Mouse (Mus musculus) kidney, embryonic 16.5 days (tissue): ENCODE measurements at regions not wholly inside any gene's neighbourhood (a gene's known extent, or its start where the extent isn't known, plus 50 kb on each side); places are given as distances from the start of the nearest gene placed in this dataset.

Experiments
- ATAC-seq: fragments of 200-750 bp; cut with Nextera tagmentation; 2 replicates; pipeline ENCODE4 v1.8.0; 2017; ENCODE audit warnings: moderate TSS enrichment; ENCODE audit not compliant: low FRiP score, low TSS enrichment
- H3K27ac ChIP-seq: fragments of 300-500 bp; sonication (generic); 2 replicates; pipeline ENCODE4 v1.5.1; 2014; ENCODE audit warnings: low read length
- H3K27me3 ChIP-seq: fragments of 300-500 bp; sonication (generic); 2 replicates; pipeline ENCODE4 v1.6.1; 2014; ENCODE audit warnings: low read length, control low read depth, mixed read lengths; ENCODE audit not compliant: insufficient read depth
- H3K36me3 ChIP-seq: fragments of 300-500 bp; sonication (generic); 2 replicates; pipeline ENCODE4 v1.6.1; 2014; ENCODE audit warnings: low read length, control low read depth, mixed read lengths; ENCODE audit not compliant: insufficient read depth
- H3K4me1 ChIP-seq: fragments of 300-500 bp; sonication (generic); 2 replicates; pipeline ENCODE4 v1.6.1; 2014; ENCODE audit warnings: low read length, control low read depth, mixed read lengths; ENCODE audit not compliant: insufficient read depth
- H3K4me2 ChIP-seq: fragments of 300-500 bp; sonication (generic); replicated peaks from 2 replicates; pipeline ENCODE4 v1.6.1; 2014; ENCODE audit warnings: low read depth, low read length
- H3K4me3 ChIP-seq: fragments of 300-500 bp; sonication (generic); 2 replicates; pipeline ENCODE4 v1.5.1; 2014; ENCODE audit warnings: mild to moderate bottlenecking, low read length
- H3K9ac ChIP-seq: fragments of 300-500 bp; sonication (generic); replicated peaks from 2 replicates; pipeline ENCODE4 v1.6.1; 2014; ENCODE audit warnings: low read length
- H3K9me3 ChIP-seq: fragments of 300-500 bp; sonication (generic); 2 replicates; pipeline ENCODE4 v1.6.1; 2016; ENCODE audit warnings: low read length, control low read depth
- WGBS: fragments of 180-500 bp; shearing (Covaris S2); extraction: QIAGEN DNeasy Blood & Tissue Kit; methylation state at CpG from one replicate; pipeline ENCODE4 v1.1.7; 2014; 5-methylcytosine and 5-hydroxymethylcytosine counted together

- H3K9ac ChIP-seq, result no peak overlapping the region
- no peak overlapping the region for H3K4me2 ChIP-seq
- ATAC-seq, result no peak
- H3K4me3 ChIP-seq, result no peak overlapping the region
- no peaks in the 10 kb centered on the region for H3K4me1 ChIP-seq
- no peaks in the 10 kb centered on the region for H3K36me3 ChIP-seq
- no peak overlapping the region for H3K27ac ChIP-seq
- WGBS, result 71% methylated on average over 4 of the region's 4 CpGs
- no peaks in the 10 kb centered on the region for H3K27me3 ChIP-seq
- no peaks in the 10 kb centered on the region for H3K9me3 ChIP-seq
Observed at GRCm38 (mm10) chr11:44021638-44022037, 120.6 kb upstream of the Adra1b start.

GRCm38 (mm10) chr11:44027046-44027445 is 126.0 kb upstream of the Adra1b start:
- Histone ChIP-seq H3K4me2 (no peak overlapping the region), H3K36me3 (no peaks in the 10 kb centered on the region), H3K27ac (no peak overlapping the region), H3K27me3 (no peaks in the 10 kb centered on the region), H3K9me3 (no peaks in the 10 kb centered on the region), H3K4me1 (no peaks in the 10 kb centered on the region), H3K9ac (no peak overlapping the region), H3K4me3 (no peak overlapping the region)
- WGBS, result 66% methylated on average over 3 of the region's 3 CpGs
- ATAC-seq, result no peak

- Histone ChIP-seq H3K4me2 (no peak overlapping the region), H3K4me3 (no peak overlapping the region), H3K9me3 (no peaks in the 10 kb centered on the region; the same call in 1 of the 2 replicates), H3K36me3 (no peaks in the 10 kb centered on the region), H3K27me3 (no peaks in the 10 kb centered on the region), H3K27ac (no peak overlapping the region), H3K9ac (no peak overlapping the region), H3K4me1 (no peaks in the 10 kb centered on the region)
- WGBS, result 18% methylated on average over 2 of the region's 2 CpGs
- ATAC-seq, result no peak
Observed at GRCm38 (mm10) chr11:44046083-44046482, 145.1 kb upstream of the Adra1b start.

- WGBS, result 74% methylated on average over 5 of the region's 5 CpGs
- Histone ChIP-seq H3K36me3 (no peaks in the 10 kb centered on the region), H3K27ac (no peak overlapping the region), H3K4me3 (no peak overlapping the region), H3K9ac (no peak overlapping the region), H3K4me1 (no peaks in the 10 kb centered on the region), H3K27me3 (no peaks in the 10 kb centered on the region), H3K9me3 (no peaks in the 10 kb centered on the region), H3K4me2 (no peak overlapping the region)
- ATAC-seq, result no peak
Observed at GRCm38 (mm10) chr11:44049253-44049976, 148.4 kb upstream of the Adra1b start.

GRCm38 (mm10) chr11:44052481-44052880 is 151.5 kb upstream of the Adra1b start:
- Histone ChIP-seq H3K4me2 (no peak overlapping the region), H3K27ac (no peak overlapping the region), H3K36me3 (no peaks in the 10 kb centered on the region), H3K9ac (no peak overlapping the region), H3K4me3 (no peak overlapping the region), H3K9me3 (no peaks in the 10 kb centered on the region), H3K4me1 (no peaks in the 10 kb centered on the region), H3K27me3 (no peaks in the 10 kb centered on the region)
- ATAC-seq, result no peak
- 84% methylated on average over 5 of the region's 5 CpGs for WGBS

- H3K27ac ChIP-seq, result no peak overlapping the region
- 93% methylated on average over 1 of the region's 1 CpGs for WGBS
Observed at GRCm38 (mm10) chr11:44062446-44062845, 161.4 kb upstream of the Adra1b start.

GRCm38 (mm10) chr11:44066176-44066575 is 165.2 kb upstream of the Adra1b start:
- Histone ChIP-seq H3K27me3 (no peaks in the 10 kb centered on the region), H3K9me3 (no peaks in the 10 kb centered on the region), H3K9ac (no peak overlapping the region), H3K4me3 (no peak overlapping the region), H3K4me2 (no peak overlapping the region), H3K27ac (no peak overlapping the region), H3K36me3 (no peaks in the 10 kb centered on the region), H3K4me1 (no peaks in the 10 kb centered on the region)
- no peak for ATAC-seq
- WGBS, result 92% methylated on average over 2 of the region's 2 CpGs

More at GRCm38 (mm10) chr11:44062446-44062845, 161.4 kb upstream of the Adra1b start:
- H3K27me3 ChIP-seq, result no peaks in the 10 kb centered on the region
- no peak overlapping the region for H3K4me2 ChIP-seq
- H3K4me1 ChIP-seq, result no peaks in the 10 kb centered on the region
- H3K36me3 ChIP-seq, result no peaks in the 10 kb centered on the region
- no peak for ATAC-seq
- H3K4me3 ChIP-seq, result no peak overlapping the region
- no peaks in the 10 kb centered on the region for H3K9me3 ChIP-seq
- H3K9ac ChIP-seq, result no peak overlapping the region

DNA sequence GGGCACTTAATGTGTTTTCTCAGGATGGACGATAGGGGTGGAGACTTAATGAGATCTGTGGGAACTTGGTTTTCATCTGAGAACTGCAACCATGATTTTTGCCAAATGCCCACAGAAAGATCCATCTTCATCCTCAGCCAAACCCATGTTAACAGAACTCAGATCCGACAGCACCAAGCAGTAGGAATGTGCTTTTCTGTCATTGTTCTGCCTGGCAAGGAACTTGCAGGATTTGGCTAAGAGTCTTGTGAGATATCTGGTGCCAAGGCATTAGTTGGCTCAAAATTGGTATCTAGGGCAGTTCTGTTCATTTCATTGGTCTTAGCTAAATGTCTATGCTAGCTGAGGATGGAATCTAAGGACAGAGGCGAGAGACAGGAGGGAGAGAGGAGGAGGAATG is 182.7 kb upstream of the Adra1b start:
- no peaks in the 10 kb centered on the region for H3K36me3 ChIP-seq
- H3K4me1 ChIP-seq, result no peaks in the 10 kb centered on the region
- no peak for ATAC-seq
- H3K4me2 ChIP-seq, result no peak overlapping the region
- H3K4me3 ChIP-seq, result no peak overlapping the region
- WGBS, result 85% methylated on average over 3 of the region's 3 CpGs
- no peak overlapping the region for H3K9ac ChIP-seq
- H3K27ac ChIP-seq, result no peak overlapping the region
- no peaks in the 10 kb centered on the region for H3K9me3 ChIP-seq
- no peaks in the 10 kb centered on the region for H3K27me3 ChIP-seq

DNA sequence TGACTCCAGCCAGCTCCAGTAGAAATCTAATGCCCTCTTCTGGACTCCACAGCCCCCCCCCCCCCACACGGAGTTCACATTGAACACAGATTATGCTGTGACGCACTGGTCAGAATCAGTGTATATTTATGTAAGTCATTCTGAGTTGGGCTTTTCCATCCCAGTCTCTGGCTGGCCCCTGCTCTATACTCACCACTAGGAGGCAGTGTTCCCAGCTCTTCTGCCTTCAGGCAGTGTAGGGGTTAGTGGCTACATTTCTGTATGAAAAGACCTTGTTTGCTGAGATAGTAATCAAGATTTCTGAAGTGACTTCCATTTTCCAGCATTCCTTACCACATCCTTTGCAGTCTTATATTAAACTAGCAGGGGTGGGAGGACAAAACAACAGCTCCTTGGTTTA is 185.9 kb upstream of the Adra1b start:
- H3K4me1 ChIP-seq, result no peaks in the 10 kb centered on the region
- H3K4me2 ChIP-seq, result no peak overlapping the region
- H3K27ac ChIP-seq, result no peak overlapping the region
- no peak overlapping the region for H3K4me3 ChIP-seq
- 64% methylated on average over 2 of the region's 2 CpGs for WGBS
- no peaks in the 10 kb centered on the region for H3K36me3 ChIP-seq
- no peak for ATAC-seq
- no peaks in the 10 kb centered on the region for H3K27me3 ChIP-seq
- no peak overlapping the region for H3K9ac ChIP-seq
- H3K9me3 ChIP-seq, result no peaks in the 10 kb centered on the region

DNA sequence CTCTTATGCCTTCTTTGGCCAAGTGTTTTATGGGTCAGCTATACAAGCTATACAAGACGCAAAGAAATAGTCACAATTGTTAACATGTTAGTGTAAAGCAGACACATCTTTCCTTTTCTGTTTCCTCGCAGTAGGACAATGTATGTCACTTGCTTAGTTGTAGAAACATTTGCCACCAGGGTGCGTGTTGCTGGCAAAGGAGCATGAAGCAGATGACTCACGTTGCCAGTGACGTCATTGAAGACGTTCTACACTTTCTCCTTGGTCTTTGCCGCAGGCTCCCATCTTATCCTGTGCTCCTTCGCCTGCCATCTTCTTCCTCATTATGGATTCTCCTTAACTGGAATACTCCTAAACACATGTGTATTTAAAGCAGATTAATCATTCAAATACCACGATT is 188.5 kb upstream of the Adra1b start:
- no peak for ATAC-seq
- H3K36me3 ChIP-seq, result no peaks in the 10 kb centered on the region

More for the DNA sequence above, 188.5 kb upstream of the Adra1b start:
- Histone ChIP-seq H3K27ac (no peak overlapping the region), H3K27me3 (no peaks in the 10 kb centered on the region), H3K4me1 (no peaks in the 10 kb centered on the region), H3K4me2 (no peak overlapping the region), H3K4me3 (no peak overlapping the region), H3K9me3 (no peaks in the 10 kb centered on the region), H3K9ac (no peak overlapping the region)
- 87% methylated on average over 9 of the region's 9 CpGs for WGBS
